8 mouse cellular contexts compared by ENCODE assay signal in genomic region chr5:37091171-37091628, GRCm38 (mm10). TPM values are rescaled to one million over a fixed set of nuclear protein-coding genes. Genes with fewer than 3 reads are reported as not detected.
DNase-seq lines count a peak whose midpoint lies in the region; ATAC-seq and TF ChIP-seq lines count a peak whose summit lies in the region.
"Had no signal": no experiment of that assay in that cellular context is flagged by ENCODE, and none has a peak within 500 bp of the region (broad histone marks: within the 10 kb centered on the region; RNA-seq: fewer than 3 reads in every experiment).

No protein-coding gene starts in this region.

- intact Hi-C loops in gastrocnemius, adult 2 months (cut with DNase I), result no loop called here

- peak overlapping the region; percentile 31 for H3K4me3 ChIP-seq in intestine, embryonic 14.5 days (ENCODE audit: low read depth, low read length)
- H3K4me3 ChIP-seq in gastrocnemius, adult 2 months, result no peak overlapping the region
- H3K4me3 ChIP-seq: myocyte had no signal

- H3K36me3 ChIP-seq in intestine, embryonic 14.5 days (ENCODE audit: control insufficient read depth, insufficient read depth, low read length), result no peaks in the 10 kb centered on the region

- peak overlapping the region; percentile 62 for H3K4me2 ChIP-seq in intestine, embryonic 14.5 days (ENCODE audit: low read length)

- H3K9ac ChIP-seq in intestine, embryonic 14.5 days (ENCODE audit: low read length), result peak overlapping the region; percentile 35; the same call in 1 of the 2 replicates

- WGBS in intestine, embryonic 14.5 days, result under 1% methylated on average over 44 of the region's 47 CpGs

- peak; percentile 24 for ATAC-seq in intestine, embryonic 14.5 days (replicated peaks; ENCODE audit: low FRiP score, low TSS enrichment, low read depth)

- H3K9me3 ChIP-seq in intestine, embryonic 14.5 days (ENCODE audit: control insufficient read depth, low read length), result no peaks in the 10 kb centered on the region

- peaks cover 31% of the 10 kb centered on the region for H3K27me3 ChIP-seq in intestine, embryonic 14.5 days (replicated peaks; ENCODE audit: control insufficient read depth, insufficient read depth, low read length)

- H3K27ac ChIP-seq in intestine, embryonic 14.5 days (ENCODE audit: low read depth), result no peak overlapping the region
- H3K27ac ChIP-seq in gastrocnemius, adult 2 months, result no peak overlapping the region

- no peak for TF ChIP-seq CTCF in gastrocnemius, adult 2 months (IDR thresholded peaks at IDR 0.05)

- peak; percentile 73 for DNase-seq in thymus, postnatal 0 days (ENCODE audit: low spot score)
- DNase-seq in thymus, postnatal 25 days, result no peak
- peak; percentile 79 for DNase-seq in embryo, embryonic 10 days (ENCODE audit: low spot score)
- peak; percentile 65 for DNase-seq in intestine, embryonic 14.5 days (ENCODE audit: low spot score)
- peak; percentile 64 for DNase-seq in retina, postnatal 1 day
- no peak for DNase-seq in left cerebral cortex, adult 9 months (ENCODE audit: low spot score in 2 of 2)
- DNase-seq in gastrocnemius, adult 2 months, result no peak

- 0 out of 2 replicates have a peak, but pooled peaks cover 7% of the 10 kb centered on the region for H3K4me1 ChIP-seq in intestine, embryonic 14.5 days (replicated peaks; ENCODE audit: control insufficient read depth, insufficient read depth, low read length)

RNA-seq across cellular contexts. Expression of gene Gm1043, which starts 6.0 kb away (rescaled TPM):
- 0.22 and 0.27 TPM in 2 replicates for polyA plus RNA-seq in thymus, postnatal 0 days (2015; fragmentation: Nextera tagmentation; extraction: Ambion mirVana)
- not detected in 2 replicates for polyA plus RNA-seq in intestine, embryonic 14.5 days (2014; fragmentation: Nextera tagmentation; extraction: Ambion mirVana)
- total RNA-seq in gastrocnemius, adult 2 months (2021), result not detected
- polyA plus RNA-seq: myocyte had no signal

Comparison
In these comparisons a context has a peak if more than half of its experiments do, and no peak if none do; other contexts are left out.
1. DNase-seq: peak in thymus, postnatal 0 days (single experiment), embryo, embryonic 10 days (single experiment), intestine, embryonic 14.5 days (single experiment) and retina, postnatal 1 day (single experiment); none in thymus, postnatal 25 days (single experiment), left cerebral cortex, adult 9 months (0 of 2) and gastrocnemius, adult 2 months (single experiment).